Mouse (Mus musculus) lung, adult 18-20 months (tissue): ENCODE results near the gene Dnal1.

Experiments used
- DNase-seq, 2 experiments: peaks; one replicate each; pipeline ENCODE4 v3.0.0; 2022; ENCODE audit warnings: mixed read lengths in 2 of 2

Gene Dnal1

DNA sequence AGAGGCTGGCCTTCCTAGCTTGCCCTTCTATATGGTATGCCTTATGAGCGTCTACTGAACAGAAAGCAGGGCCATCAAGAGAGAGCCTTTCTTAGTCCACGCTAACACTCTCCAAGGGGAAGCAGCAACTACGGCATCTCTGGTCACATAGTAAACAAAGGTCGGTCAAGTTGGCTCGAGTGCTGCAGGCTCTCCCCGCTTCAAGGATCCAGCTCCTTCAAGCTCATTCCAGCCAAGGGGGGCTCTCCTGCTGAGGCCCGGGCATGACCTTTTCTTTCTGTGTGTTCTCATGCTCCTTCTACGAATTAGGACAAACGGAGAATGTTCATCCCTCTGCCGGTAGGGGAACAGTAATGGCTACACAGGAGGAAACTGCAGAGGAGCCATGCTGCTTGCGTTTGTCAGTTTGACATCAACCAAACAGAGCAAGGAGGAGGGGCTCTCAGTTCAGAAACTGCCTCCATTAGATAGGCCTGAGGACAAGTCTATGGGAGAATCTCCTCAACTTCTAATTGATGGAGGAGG is 49.5 kb downstream of the Dnal1 start:
- no peak for DNase-seq

DNA sequence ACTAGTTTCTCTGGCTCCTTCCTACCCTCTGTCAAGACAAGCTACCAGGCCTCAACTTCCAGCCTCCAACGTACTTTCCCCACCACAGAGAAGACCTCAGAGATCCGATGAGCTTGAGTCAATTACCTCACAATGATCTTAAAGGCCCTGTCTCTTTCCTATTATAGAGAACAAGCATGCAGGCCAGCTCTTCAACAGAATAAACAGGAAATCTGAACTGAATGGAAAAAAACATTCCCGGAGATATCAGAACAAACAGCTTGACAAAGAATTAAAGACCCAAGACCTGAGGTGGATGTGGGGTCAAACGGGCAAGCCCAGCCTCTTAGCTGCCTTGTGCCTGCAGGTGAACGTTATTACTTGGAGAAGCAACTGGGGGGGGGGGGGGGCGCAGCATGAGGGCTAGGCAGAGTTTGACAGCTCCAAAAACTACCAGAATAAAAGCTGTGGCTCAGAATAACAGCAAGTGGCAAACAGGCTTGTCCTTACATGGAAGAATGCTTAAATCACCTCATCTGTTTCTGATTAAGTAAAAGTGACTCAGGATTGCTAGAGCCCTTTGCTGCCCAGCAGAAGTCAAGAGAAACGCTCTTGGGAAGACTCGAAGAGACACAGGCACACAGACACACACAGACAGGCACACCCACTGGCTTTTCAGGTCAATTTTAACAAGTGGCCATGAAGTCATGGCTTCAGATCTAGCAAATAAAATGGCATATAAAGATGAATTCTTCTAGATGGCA is 51.6 kb downstream of the Dnal1 start:
- no peak for DNase-seq

DNA sequence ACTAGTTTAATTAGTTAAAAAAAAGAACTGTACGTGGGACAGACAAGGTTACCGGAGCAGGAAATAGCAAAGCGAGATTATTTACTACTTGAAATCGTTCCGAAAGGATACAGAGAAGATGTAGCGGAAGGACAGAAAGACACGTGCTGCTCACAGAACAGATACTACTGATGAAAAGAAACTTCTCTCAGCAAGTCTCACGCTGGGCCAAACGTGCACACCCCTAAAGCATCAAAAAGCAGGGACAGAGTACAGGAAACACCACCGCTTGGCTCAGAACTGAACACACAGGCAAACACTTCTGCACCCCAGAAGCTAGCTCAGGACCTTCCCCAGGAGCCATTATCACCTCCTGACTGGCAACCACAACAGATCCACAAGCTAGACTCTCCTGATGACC is 56.4 kb downstream of the Dnal1 start:
- no peak for DNase-seq

DNA sequence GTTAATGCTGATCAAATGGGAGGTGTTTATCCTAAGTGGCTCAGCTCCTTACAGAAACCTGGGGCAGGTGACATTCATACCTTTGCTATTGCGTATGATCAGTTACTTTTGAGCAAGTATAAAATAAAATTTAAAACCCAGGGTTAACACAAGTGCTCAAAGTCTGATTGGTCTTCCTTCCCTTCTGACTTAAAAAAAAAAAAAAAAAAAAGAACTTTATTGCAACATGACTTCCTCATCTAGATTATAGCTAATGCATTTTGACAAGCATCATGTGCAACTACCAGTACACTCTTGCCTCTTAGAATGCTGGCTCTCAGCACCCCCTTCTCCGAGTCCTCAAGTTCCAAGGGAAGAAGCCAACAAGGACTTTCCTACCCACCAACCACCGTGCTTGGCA is 58.0 kb downstream of the Dnal1 start:
- DNase-seq: no peak

DNA sequence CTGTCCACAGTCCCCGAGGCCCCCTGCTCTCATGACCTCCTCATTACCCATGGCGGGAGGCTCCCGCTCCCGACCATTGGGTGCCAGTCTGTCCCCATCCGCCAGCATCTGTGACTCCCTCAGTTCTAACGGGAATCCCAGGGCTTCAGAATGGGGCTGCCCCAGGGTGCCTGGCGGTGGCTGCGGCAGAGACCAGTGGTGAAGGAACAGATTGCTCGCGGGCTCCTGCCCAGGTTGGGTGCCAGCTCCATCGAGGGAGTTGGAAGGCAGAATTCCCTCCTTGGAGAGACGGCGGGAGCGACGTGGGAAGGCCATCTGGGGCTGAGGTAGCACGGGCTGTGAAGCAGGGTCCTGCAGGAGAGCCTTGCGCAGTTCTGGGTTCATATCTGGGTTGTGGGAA is 58.7 kb downstream of the Dnal1 start:
- DNase-seq: no peak

DNA sequence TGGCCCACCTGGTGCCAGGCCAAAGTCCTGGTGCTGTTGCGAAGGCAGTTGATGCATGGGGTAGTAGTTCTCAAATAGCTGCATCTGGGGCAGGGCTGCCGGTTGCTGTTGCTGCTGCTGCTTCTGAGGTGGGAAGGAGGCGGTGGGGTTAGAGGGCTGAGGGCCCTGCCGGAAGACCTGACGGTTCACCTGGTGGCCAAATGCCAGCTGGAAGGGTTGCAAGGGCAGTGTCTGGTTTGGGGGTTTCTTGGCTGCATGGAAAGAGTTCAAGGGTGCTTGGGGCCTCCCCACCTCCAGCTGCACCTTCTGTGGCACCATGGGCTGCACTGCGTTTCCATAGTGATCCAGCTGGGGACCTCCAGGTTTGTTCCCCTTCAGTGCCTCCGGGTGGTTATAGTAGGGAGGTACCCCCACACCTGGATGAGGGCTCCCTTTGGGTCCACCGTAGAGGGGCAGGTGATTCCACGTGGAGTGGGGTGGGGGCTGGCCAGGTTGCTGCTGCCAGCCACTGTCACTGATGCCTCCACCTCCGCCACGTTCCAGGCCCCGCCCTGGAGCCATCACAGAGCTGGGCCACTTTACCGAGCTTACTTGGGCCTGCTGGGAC is 59.2 kb downstream of the Dnal1 start:
- DNase-seq: no peak

DNA sequence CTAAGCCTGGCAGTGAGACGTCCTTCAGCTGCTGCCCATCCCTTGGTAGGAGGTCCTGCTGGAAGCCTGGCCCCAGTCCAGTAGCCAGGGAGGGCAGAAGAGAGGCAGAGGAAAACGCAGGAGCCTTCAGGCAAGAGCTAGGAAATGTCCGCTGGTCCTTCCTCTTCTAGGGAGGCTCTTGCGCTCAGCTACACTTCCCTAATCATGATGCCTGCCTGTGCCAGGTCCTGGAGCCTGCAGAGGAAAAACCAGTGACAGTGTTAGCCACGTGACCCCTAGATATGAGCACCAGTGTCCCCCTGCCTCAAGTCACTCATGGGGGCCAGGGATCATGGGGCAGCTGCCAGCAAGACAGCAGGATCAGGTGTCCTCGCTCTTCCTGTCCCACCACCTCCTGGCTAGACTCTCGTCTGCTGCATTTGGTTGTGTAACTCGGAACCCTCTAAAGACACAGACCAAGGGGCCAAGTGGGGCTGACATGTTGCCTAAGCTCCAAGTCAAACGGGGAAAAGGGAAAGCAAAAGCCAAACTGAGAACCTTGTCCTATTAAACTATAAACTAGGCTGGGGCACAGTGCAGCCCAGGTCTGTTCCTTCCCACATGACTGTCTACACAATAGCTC is 60.1 kb downstream of the Dnal1 start:
- peak; percentile 66 to 76 for DNase-seq

DNA sequence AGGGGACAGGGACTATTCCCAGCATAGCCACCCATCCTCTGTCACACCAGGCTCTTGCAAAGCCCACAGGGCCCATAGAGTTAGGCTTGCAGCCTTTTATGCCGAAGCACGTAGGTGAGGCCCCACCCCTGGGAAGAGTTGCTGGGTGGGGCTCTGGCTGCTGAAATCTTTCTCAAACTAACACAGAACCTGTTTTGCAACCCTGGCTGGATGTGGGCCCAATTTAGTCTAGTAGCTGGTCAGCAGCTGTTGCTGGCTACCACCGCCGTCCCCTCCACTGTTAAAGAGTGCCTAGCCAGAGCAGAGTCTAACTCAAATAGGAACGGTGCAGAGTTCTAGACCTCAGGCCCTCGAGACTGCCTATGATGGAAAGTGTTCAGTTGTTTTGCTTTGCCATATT is 60.7 kb downstream of the Dnal1 start:
- peak; percentile 95 to 97 for DNase-seq

DNA sequence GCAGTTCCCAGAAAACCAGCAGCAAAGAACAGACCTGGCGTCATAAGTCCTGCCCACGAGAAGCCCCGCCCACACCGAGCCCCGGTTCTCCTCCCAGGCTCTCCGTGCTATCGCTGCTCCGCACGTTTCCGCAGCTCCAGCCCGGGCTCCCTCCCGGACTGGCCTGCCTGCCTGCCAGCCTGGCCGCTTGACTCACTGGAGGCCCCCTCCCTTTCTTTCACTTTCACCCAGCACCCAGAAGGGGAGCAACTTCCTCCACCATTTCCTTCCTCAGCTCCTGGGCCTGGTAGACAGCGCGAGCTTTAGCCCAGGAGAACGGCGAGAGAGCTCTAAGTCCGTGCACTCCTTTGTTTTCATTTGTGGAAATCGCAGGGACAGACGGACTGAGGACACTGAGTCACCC is 61.5 kb downstream of the Dnal1 start:
- DNase-seq: peak; percentile 95 to 96

DNA sequence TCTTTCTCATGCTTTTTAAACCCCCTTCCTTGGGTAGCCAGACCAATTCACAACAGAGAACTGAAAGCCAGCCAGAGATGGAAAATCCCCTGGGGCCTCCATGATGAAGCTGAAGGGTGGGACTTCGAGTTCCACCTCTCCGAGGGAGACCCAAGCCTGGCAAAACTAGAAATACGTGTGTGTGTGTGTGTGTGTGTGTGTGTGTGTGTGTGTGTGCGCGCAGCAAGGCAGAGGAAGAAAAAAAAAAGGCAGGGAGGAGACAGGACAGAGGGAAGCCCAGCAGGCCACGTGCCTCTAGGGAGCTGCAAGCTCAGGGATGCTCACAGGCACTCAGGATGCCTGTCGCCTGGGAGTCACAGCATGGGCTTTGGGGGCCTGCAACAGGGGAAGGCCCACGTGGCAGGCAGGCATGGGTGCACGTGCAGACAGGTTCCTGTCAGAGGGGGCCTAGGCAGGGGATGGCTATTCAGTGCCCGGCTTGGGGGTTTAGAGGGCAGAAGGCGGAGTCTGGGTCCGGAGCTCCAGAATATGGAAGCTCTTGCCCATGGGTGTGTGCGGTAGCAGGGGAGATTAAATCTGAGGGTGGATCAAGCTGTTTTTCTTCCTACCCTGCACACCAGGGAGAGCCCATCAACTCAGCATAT is 62.1 kb downstream of the Dnal1 start:
- no peak for DNase-seq

DNA sequence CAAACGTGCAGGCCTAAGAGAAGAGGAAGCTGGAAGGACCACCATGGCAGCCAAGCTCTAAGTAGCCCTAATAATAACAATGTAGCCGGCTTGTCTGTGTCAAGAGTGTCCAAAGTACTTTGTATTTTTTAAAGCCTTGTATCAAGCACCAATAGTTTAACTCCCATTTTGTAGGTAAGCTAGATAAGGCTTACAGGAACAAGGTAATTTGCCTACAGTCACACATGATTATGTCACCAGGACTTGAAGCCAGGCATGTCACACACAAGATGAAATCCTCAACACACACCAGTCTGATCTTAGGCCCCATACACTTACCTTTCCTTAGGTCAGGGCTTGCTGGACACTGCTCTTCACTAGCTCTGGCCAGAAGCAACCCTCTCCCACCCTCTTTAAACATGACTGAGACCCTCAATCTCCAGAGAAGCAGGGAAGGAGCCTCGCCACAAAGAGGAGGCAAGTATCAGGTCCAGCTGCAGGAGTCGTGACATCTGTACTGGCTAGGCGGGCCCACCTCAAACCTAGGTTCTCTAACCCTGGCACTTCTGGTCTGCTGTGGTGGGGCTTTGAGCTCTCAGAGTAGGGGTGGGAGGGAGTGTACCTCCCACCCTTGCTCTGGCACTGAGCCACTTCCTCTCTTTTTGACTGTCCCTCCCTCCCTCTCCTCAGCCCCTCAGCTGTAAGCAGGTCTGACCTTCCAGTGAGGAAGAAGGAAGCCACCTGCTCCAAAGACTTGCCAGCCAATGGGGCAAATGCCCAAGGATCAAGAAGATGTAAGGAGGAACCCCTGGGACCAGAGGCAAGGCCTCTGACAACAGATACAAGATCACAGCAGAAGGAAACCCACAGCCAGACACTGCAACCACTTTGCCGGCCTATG is 63.0 kb downstream of the Dnal1 start:
- DNase-seq: no peak

DNA sequence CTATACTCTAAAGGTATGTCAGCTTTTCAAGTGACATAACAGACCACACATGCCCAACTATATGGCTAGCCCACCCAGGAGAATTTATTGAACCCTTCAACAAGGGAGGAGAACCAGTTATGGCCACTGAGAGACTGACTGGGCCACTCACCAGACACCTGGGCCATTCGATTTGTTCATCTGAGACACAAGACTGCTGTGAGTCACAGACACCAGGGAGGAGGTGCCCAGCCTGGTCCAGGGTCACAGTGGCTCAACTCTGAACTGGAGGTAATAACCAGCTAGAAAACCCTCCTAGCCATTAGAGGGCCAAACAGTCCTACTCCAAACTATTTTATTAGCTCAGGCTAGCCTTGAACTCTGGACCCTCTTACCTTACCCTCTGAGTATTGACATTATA is 63.9 kb downstream of the Dnal1 start:
- DNase-seq: no peak

DNA sequence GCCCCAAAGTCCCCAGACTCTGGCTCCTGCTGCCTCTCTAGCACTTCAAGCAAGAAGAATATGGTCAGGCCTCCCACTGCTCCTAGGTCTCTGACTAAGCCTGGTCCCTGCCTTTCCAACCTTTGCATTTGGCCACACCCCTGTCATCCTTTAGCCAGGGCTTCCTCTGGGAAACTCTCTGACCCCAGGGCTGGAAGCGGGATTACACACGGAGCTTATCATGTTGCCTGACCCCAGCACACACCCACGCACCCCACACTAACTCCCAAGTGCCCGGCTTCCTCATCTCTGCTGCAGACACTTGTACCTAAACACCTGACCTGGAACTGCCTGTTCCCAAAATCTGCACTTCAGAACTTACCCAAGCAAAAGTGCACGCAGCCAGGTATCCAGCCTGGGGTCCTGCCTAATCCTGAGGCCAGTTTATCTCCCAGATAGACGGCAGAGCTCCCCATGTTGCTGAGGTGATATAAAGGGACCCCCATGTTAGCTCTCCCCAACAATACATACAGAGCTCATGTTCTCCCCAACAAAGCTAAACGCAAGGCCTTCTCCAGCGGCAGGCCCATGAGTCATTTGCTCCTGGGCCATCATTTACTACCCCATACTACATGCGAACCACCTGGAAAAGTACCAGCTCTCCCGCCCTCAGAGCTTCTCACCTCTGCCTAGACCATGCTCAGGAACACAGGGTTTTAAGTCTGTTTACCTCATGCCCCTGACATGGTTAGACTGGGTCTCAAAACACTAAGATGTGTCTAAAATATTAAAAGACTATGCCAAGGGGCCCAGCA is 64.7 kb downstream of the Dnal1 start:
- DNase-seq: no peak

DNA sequence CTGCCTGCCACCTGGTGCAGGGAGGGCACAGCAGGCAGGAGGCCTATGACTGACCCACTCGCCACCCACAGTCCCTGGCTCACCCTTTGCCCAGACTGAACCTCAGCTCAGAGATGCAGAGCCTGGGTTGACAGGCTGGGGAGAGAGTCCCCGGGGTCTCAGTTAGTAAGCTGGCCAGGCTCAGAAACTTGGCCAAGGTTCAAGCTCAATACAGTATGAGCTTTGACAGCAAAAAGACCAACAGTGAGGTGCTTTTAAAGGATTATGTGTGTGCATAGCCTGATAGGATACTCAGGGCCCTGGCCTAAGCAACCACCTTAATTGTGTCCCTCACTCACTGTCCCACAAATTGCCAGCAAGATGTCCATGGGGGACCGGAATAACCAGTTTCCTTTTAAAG is 65.9 kb downstream of the Dnal1 start:
- no peak for DNase-seq

DNA sequence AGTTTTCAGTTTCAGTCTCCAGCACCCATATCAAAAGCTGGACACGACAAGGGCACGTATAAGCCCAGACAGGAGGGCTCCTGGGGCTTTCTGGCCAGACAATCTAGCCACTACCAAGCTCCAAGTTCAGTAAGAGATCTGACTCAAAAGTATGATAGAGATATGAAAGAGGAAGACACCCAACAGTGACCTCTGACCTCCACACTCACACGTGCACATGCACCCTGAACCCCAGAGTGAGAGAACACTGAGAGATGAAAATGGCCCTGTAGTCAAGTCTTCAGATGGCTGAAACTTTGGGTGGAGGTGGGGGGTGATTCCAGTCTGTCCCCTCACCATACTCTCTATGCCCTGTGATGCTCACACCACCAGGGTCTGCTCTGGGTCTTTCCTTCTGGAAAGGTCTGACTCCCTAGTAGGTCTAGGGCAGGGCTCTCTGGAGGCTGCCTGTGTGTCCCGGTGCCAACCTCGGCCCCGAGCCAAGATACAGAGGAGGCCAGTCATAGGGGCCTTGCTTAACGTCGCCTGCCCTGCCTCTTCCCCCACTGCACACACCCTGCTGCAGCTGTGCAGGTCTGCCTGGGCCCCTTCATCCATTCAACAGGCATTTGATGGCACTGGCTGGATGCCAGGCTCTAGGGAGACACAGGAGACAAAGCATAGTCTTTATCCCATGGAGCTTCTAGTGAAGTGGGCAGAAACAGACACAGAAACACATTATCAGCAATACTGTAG is 66.7 kb downstream of the Dnal1 start:
- DNase-seq: peak; percentile 88 to 94

DNA sequence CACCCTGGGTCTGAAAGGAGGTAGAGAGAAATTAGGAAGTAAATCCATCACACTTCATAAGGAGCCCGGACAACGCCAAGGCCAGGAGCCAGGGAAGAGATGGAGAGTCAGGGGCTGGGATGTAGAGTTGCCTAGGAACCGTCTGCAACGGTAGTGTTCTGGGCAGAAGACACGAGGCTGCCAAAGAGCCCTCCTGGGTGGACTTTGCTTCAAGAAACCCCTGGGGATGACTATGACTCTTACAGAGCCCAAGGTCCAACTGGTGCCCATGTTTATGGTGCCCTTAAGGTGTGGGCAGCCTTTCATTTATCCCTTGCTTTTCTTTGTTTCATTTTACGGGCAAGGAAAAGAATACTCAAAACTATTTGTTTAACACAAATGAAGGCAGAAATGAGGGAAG is 67.8 kb downstream of the Dnal1 start:
- no peak for DNase-seq

DNA sequence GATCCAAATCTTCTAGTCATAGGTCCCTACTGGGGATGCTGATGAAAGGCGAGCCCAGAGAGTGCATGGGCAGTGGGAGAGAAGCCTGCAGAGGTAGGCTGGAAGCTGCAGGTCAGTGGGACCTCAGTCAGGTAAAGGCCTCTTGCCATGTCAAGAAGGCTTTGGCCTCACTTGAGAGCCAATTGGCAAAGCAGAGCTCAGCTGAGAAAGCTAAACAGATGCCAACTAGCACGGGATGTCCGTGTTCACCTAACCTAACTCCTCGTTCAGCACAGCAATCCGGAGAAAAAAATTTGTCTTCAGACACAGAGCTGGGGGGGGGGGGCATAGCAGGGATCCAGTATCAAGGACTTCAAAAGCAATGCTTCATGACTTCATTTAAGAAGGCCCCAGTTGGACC is 70.8 kb downstream of the Dnal1 start:
- no peak for DNase-seq

DNA sequence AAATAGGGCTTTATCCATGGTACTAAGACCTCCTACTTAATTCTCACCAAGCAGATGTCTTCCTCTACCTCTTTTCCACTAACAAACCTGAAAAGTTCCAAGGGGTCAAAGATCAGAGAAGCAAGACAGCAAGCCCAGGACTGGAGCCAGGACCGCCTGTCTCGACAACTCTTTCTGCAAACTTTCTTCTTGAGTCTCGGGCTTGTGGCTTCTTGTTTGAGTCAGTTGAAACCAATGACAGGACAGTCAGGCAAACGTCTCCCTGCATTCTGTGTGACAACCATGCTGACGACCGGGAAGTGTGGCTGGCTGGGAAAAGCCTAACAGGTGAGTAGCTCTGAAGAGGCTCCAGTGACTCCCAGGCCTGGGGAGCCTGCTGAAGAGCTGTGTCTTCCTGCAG is 71.4 kb downstream of the Dnal1 start:
- no peak for DNase-seq

DNA sequence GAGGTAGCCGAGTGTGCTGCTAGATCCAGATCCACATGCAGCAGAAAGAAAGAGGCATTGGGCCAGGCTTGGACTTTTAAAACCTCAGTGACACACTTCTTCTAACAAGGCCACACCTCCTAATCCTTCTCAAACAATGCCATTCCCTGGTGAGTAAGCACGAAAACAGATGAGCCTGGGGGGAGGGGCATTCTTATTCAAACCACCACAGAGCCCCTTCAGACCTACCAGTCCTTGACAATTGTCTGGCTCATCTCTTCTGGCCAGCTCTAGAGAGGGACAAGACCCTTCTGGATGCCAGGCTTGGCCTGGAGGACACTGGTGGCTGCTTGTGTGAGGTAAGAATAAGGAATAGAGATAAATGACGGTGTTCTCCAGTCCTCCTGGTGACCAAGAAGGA is 72.4 kb downstream of the Dnal1 start:
- DNase-seq: peak in 1 of 2 experiments; percentile 7

DNA sequence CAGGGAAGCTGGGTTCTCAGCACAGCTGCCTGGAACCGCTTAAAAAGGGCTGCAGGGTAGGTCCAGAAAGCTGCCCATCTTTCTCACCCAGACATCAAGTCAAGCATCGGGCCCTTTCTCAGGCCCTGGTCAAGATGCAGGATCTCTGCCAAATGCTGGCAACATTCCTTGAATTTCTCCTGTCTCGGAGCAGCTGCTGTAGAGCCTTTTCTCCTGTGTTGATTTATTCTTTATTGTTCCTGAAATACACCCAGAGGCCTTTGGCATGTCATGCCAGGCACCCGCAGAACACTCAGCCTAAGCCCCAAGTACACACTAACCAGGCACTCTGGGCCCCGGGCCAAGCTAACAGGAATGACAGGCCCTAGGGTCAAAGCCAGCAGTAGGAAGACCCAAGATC is 72.8 kb downstream of the Dnal1 start:
- peak; percentile 89 to 92 for DNase-seq
